Mouse (Mus musculus) heart, embryonic 11.5 days (tissue): Measurements from ENCODE around the gene Prr19. TPM values are rescaled to one million over a fixed set of nuclear protein-coding genes. Genes with fewer than 3 reads are reported as not detected.

ENCODE experiments used
- ATAC-seq: fragments of 200-750 bp; cut with Nextera tagmentation; replicated peaks from 2 replicates; pipeline ENCODE4 v1.8.0; 2017; ENCODE audit warnings: moderate library complexity; ENCODE audit not compliant: insufficient number of reproducible peaks, low FRiP score, low TSS enrichment
- H3K27ac ChIP-seq: fragments of 300-500 bp; sonication (generic); 2 replicates; pipeline ENCODE4 v1.5.1; 2014; ENCODE audit warnings: mild to moderate bottlenecking, low read depth, low read length
- H3K27me3 ChIP-seq: fragments of 300-500 bp; sonication (generic); 2 replicates; pipeline ENCODE4 v1.6.1; 2014; ENCODE audit warnings: mild to moderate bottlenecking, low read length, mixed read lengths; ENCODE audit not compliant: control insufficient read depth, insufficient read depth
- H3K36me3 ChIP-seq: fragments of 300-500 bp; sonication (generic); 2 replicates; pipeline ENCODE4 v1.6.1; 2014; ENCODE audit warnings: mild to moderate bottlenecking, low read length, moderate library complexity, mixed read lengths; ENCODE audit not compliant: control insufficient read depth, insufficient read depth
- H3K4me1 ChIP-seq: fragments of 300-500 bp; sonication (generic); 2 replicates; pipeline ENCODE4 v1.6.1; 2014; ENCODE audit warnings: low read length; ENCODE audit not compliant: control insufficient read depth, insufficient read depth
- H3K4me2 ChIP-seq: fragments of 300-500 bp; sonication (generic); 2 replicates; pipeline ENCODE4 v1.6.1; 2014; ENCODE audit warnings: mild to moderate bottlenecking, moderate library complexity
- H3K4me3 ChIP-seq: fragments of 300-500 bp; sonication (generic); 2 replicates; pipeline ENCODE4 v1.5.1; 2014; ENCODE audit warnings: low read depth, low read length
- H3K9ac ChIP-seq: fragments of 300-500 bp; sonication (generic); 2 replicates; pipeline ENCODE4 v1.6.1; 2014; ENCODE audit warnings: mild to moderate bottlenecking, low read depth, low read length, moderate library complexity
- H3K9me3 ChIP-seq: fragments of 300-500 bp; sonication (generic); replicated peaks from 2 replicates; pipeline ENCODE4 v1.6.1; 2016; ENCODE audit warnings: low read length; ENCODE audit not compliant: control insufficient read depth
- WGBS: fragments of 180-500 bp; shearing (Covaris S2); extraction: QIAGEN DNeasy Blood & Tissue Kit; methylation state at CpG from one replicate; pipeline ENCODE4 v1.1.7; 2014; ENCODE audit not compliant: insufficient replicate concordance; 5-methylcytosine and 5-hydroxymethylcytosine counted together
- polyA plus RNA-seq: library from polyadenylated mRNA; unstranded; fragments of >200 nt; fragmentation: Nextera tagmentation; extraction: Ambion mirVana; gene quantifications from 2 replicates; pipeline ENCODE4 v1.2.1, GENCODE M21; 2014

Gene Prr19
- polyA plus RNA-seq, 1 experiment from 2014 or later: 0.63 TPM

GRCm38 (mm10) chr7:25293191-25293739 is 7.9 kb upstream of the Prr19 start:
- Histone ChIP-seq H3K9me3 (no peaks in the 10 kb centered on the region; the same call in 1 of the 2 replicates), H3K4me3 (no peak overlapping the region), H3K27ac (peak overlapping the region; percentile 41; the same call in 1 of the 2 replicates), H3K36me3 (peaks cover 51% of the 10 kb centered on the region), H3K4me2 (no peak overlapping the region), H3K27me3 (no peaks in the 10 kb centered on the region), H3K9ac (0 out of 2 replicates have a peak overlapping the region, but pooled peaks have one; percentile 43), H3K4me1 (peaks cover 18% of the 10 kb centered on the region)
- no peak for ATAC-seq
- WGBS: 80% methylated on average over 10 of the region's 10 CpGs

GRCm38 (mm10) chr7:25294495-25294894 is 6.7 kb upstream of the Prr19 start:
- 86% methylated on average over 4 of the region's 4 CpGs for WGBS
- no peak overlapping the region for H3K4me3 ChIP-seq
- no peak overlapping the region for H3K4me2 ChIP-seq
- no peak overlapping the region for H3K9ac ChIP-seq
- H3K9me3 ChIP-seq: no peaks in the 10 kb centered on the region
- H3K27me3 ChIP-seq: no peaks in the 10 kb centered on the region
- H3K4me1 ChIP-seq: peaks cover 18% of the 10 kb centered on the region
- H3K36me3 ChIP-seq: peaks cover 38% of the 10 kb centered on the region
- ATAC-seq: no peak
- H3K27ac ChIP-seq: no peak overlapping the region

- Histone ChIP-seq H3K36me3 (peaks cover 32% of the 10 kb centered on the region), H3K9ac (no peak overlapping the region), H3K4me1 (peaks cover 18% of the 10 kb centered on the region), H3K4me3 (no peak overlapping the region), H3K9me3 (no peaks in the 10 kb centered on the region), H3K27me3 (no peaks in the 10 kb centered on the region), H3K27ac (no peak overlapping the region), H3K4me2 (no peak overlapping the region)
- 86% methylated on average over 12 of the region's 12 CpGs for WGBS
- no peak for ATAC-seq
Observed at GRCm38 (mm10) chr7:25294960-25295722, 6.1 kb upstream of the Prr19 start.

- Histone ChIP-seq H3K4me3 (peak overlapping the region; percentile 83), H3K36me3 (peaks cover 21% of the 10 kb centered on the region), H3K9ac (peak overlapping the region; percentile 85), H3K4me2 (peak overlapping the region; percentile 94), H3K9me3 (no peaks in the 10 kb centered on the region), H3K27me3 (no peaks in the 10 kb centered on the region), H3K27ac (peak overlapping the region; percentile 95), H3K4me1 (peaks cover 15% of the 10 kb centered on the region)
- 1% methylated on average over 21 of the region's 21 CpGs for whole genome bisulfite sequencing
- ATAC-seq: peak; percentile 20; the same call in 1 of the 2 replicates
Observed at GRCm38 (mm10) chr7:25296945-25297453, 4.2 kb upstream of the Prr19 start.

- Histone ChIP-seq H3K36me3 (peaks cover 15% of the 10 kb centered on the region), H3K9ac (peak within 1 kb of the TSS; percentile 85), H3K4me1 (peaks cover 15% of the 10 kb centered on the region), H3K27me3 (peaks cover 2% of the 10 kb centered on the region; the same call in 1 of the 2 replicates), H3K9me3 (no peaks in the 10 kb centered on the region), H3K27ac (peak within 1 kb of the TSS; percentile 95), H3K4me3 (peak within 1 kb of the TSS; percentile 83), H3K4me2 (peak within 1 kb of the TSS; percentile 94)
- under 1% methylated on average over 51 of the region's 52 CpGs for WGBS
- ATAC-seq: peak; percentile 88
Observed at GRCm38 (mm10) chr7:25297454-25298325, 3.5 kb upstream of the Prr19 start, which contains the start of gene Pafah1b3. Gene Pafah1b3, minus strand, starts transcription at chr7:25297986.

GRCm38 (mm10) chr7:25303003-25303684 is 1.9 kb downstream of the Prr19 start:
- no peak overlapping the region for H3K4me2 ChIP-seq
- 52% methylated on average over 9 of the region's 9 CpGs for WGBS
- 0 out of 2 replicates have a peak, but pooled peaks cover 3% of the 10 kb centered on the region for H3K4me1 ChIP-seq
- H3K36me3 ChIP-seq: no peaks in the 10 kb centered on the region
- no peak overlapping the region for H3K9ac ChIP-seq
- H3K27ac ChIP-seq: no peak overlapping the region
- peaks cover 35% of the 10 kb centered on the region for H3K27me3 ChIP-seq
- H3K4me3 ChIP-seq: no peak overlapping the region
- no peaks in the 10 kb centered on the region for H3K9me3 ChIP-seq
- ATAC-seq: no peak

- no peak overlapping the region for H3K9ac ChIP-seq
- no peak for ATAC-seq
- 0 out of 2 replicates have a peak, but pooled peaks cover 3% of the 10 kb centered on the region for H3K4me1 ChIP-seq
- no peak overlapping the region for H3K4me3 ChIP-seq
- H3K36me3 ChIP-seq: no peaks in the 10 kb centered on the region
- no peaks in the 10 kb centered on the region for H3K9me3 ChIP-seq
- H3K27me3 ChIP-seq: peaks cover 40% of the 10 kb centered on the region
- no peak overlapping the region for H3K4me2 ChIP-seq
- 60% methylated on average over 3 of the region's 3 CpGs for WGBS
- no peak overlapping the region for H3K27ac ChIP-seq
Observed at GRCm38 (mm10) chr7:25303685-25304006, 2.4 kb downstream of the Prr19 start.

- Histone ChIP-seq H3K4me1 (0 out of 2 replicates have a peak, but pooled peaks cover 3% of the 10 kb centered on the region), H3K4me3 (peak overlapping the region; percentile 59), H3K4me2 (peak overlapping the region; percentile 97), H3K9me3 (no peaks in the 10 kb centered on the region), H3K36me3 (no peaks in the 10 kb centered on the region), H3K27me3 (peaks cover 52% of the 10 kb centered on the region), H3K27ac (no peak overlapping the region), H3K9ac (no peak overlapping the region)
- WGBS: 0% methylated on average over 2 of the region's 2 CpGs
- no peak for ATAC-seq
Observed at GRCm38 (mm10) chr7:25305481-25305880, 4.3 kb downstream of the Prr19 start.
